Mouse (Mus musculus) bone marrow, adult 2 months (tissue): ENCODE measurements around the gene Ube2k.

ENCODE experiments used
- CTCF ChIP-seq: fragments of 200-500 bp; IDR thresholded peaks from 2 replicates; pipeline ENCODE4 v1.5.1; 2011; ENCODE audit warnings: low read length, control low read depth; ENCODE audit not compliant: control insufficient read depth, insufficient read depth
- POLR2A ChIP-seq: fragments of 200-500 bp; IDR thresholded peaks from 2 replicates; pipeline ENCODE4 v1.6.1; 2011; ENCODE audit warnings: low read depth, mild to moderate bottlenecking, control low read depth, low read length, borderline replicate concordance; ENCODE audit not compliant: control insufficient read depth

GRCm38 (mm10) chr5:65578545-65578944 is 41.5 kb downstream of the Ube2k start:
- no peak for TF ChIP-seq CTCF
- no peak for TF ChIP-seq POLR2A
